Mouse (Mus musculus) urinary bladder, postnatal 4 days (tissue): ENCODE results near the gene Olfr329-ps.
"Not testable (repeated sequence)": the region's sequence is repeated elsewhere in the genome, so short reads cannot be mapped to it uniquely, and the experiment has no call there.

ENCODE experiments used
- DNase-seq, 2 experiments: peaks; one replicate each; pipeline ENCODE4 v3.0.0; 2021 to 2022; ENCODE audit warnings: low spot score in 2 of 2

The Olfr329-ps gene

DNA sequence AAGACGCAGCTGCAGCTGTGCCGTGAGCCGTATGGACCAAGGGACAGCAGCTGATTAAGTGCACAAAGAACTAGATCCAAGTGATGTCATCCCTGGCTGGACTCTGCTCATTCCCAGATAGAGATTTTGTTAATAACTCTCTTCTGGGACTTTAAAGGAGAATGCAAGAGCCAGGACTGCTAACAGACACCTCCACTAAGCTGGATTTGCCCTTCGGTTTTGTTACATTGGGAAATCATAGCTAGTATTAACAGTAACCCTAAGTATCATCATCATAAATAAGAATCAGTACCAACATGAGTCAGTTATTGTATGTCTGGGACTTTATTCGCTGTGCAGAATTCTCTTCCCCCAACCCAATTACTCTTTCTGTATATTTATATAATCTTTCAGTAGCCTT is at the start of gene Olfr329-ps:
Olfr329-ps (minus strand) TSS at position 101 of the 400 bp plus-strand sequence.
- no peak for DNase-seq

DNA sequence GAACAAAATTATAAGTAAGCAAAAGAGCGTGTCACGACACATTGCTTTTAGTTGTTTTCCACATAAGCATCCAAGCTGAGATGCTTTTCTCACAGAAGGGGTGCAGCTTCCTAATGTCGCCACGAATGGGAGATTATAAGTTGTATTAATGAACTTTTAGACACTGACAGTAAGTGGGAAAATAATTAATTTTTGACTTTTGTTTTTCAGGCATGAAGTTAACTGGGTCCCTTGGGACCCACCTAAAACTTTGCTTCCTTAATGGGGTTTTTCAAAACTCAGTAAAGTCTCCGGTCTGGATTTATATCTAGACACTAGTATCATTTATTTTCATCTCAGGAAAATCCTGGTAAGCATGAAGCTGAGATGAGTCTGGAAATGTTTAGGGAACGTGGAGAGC is 48.6 kb upstream of the Olfr329-ps start, which contains the start of gene Olfr324:
Olfr324 (plus strand) TSS at position 301 of the 400 bp plus-strand sequence.
- no peak for DNase-seq

DNA sequence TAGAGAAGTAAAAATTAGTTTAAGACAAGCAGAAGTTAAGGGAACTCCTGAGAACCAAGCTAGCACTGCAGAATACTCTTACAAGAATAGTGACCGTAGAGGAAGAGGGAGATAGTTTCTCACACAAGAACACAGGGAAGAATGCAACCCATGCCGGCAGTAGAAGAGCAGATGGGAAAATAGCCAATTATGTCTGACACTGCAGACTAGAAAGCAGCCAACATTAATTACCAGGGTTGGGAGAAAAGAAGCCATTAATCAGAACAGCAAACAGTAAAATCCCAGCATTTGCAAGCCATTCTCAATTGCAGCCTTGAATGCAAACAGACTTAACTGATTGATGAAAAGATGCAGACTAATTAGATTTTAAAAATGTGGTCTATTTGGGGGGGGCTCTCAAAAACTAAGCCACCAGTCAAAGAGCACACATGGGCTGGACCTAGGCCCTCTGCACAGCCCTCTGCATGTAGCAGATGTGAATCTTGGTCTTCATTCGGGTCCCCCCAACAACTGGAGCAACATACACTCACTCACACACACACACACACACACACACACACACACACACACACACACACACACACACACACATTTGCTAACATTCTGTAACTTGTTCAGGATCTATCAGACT is 42.5 kb upstream of the Olfr329-ps start:
- no peak for DNase-seq

DNA sequence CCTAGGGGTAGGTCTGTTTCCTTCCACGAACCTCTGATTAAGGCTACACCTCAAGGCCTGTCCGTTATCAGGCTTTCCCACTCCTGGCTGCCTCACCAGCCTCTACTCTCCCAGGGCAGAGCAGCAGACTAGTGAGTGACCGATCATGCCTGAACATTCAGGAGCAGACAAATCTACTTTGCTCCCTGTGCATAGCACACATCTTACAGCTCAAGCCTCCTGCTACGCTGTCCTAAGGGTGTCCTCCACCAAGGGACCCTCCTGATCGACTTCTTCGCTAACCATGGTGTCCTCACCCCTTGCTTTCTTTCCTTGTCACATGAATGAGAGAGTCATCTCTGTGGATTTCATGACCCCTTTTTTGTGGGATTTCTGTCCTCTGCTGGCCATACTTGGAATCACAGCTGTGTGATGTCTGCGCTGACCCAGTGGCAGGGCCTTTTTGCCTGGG is 41.7 kb upstream of the Olfr329-ps start:
- DNase-seq: no peak

DNA sequence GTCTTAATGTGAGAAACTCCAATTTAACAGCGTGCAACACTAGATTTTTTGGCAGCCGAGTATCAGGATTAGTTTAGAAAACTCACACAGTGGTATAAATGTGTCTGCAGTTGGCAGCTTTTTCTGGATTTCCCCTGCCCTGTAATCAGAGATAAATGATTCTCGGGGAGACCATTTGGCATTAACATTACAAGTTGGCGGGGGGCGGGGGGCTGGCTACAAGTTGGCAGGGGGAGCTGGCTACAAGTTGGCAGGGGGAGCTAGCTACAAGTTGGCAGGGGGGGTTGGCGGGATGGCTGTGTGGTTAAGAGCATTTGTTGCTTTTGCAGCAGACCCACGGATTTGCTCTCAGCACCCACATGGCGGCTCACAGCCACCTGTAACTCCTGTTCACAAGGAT is 32.4 kb upstream of the Olfr329-ps start:
- DNase-seq: no peak

DNA sequence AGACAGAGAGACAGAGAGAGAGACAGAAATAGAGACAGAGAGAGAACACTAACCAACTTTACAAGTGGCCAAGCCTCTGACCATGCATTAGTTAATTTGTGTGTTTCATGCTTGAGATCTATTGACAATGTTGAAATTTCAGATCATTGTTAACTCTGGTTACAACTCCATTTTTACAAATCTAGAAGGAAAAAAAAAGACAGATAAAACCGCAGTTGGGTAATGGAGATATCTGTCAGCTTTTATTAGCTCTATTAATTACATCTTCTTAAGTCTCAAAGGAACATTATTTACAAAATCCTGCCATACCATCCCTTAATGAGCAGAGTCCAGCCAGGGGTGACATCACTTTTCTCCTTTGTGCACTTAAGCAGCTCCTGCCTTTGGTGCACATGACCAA is 31.2 kb upstream of the Olfr329-ps start, which contains the start of gene Olfr325:
Olfr325 (plus strand) TSS at position 301 of the 400 bp plus-strand sequence.
- no peak for DNase-seq

DNA sequence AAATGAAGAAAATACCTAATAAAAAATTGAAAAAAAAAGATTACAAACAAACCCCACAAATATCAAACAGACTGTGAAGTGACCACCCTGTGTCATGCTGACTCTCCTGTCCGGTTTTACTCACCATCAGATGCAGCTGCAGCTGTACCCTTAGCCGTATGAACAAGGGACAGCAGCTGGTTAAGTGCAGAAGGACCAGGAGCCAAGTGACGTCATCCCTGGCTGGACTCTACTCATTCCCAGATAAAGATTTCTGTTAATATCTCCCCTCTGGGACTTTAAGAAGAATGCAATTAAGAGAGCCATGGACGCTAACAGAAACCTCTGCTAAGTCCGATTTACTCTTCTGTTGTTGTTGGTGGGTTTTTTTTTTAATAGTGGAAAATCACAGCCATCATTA is 24.2 kb upstream of the Olfr329-ps start, which contains the start of gene Olfr224:
Olfr224 (minus strand) TSS at position 149 of the 400 bp plus-strand sequence.
- no peak for DNase-seq

DNA sequence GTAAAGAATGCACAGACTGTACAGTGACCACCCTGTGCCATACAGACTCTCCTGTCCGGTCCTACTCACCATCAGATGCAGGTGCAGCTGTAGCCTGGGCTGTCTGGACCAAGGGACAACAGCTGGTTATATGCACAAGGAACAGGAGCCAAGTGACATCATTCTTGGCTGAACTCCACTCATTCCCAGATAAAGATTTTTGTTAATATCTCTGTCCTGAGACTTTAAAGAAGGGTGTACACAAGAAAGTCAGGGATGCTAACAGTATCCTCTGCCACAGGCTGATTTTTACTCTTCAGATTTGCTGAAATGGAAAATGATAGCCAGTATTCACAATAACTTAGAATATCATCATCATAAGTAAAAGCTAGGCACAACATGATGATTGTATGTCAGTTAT is 9.3 kb upstream of the Olfr329-ps start, which contains the start of gene Olfr328:
Olfr328 (minus strand) TSS at position 101 of the 400 bp plus-strand sequence.
- DNase-seq: no peak

DNA sequence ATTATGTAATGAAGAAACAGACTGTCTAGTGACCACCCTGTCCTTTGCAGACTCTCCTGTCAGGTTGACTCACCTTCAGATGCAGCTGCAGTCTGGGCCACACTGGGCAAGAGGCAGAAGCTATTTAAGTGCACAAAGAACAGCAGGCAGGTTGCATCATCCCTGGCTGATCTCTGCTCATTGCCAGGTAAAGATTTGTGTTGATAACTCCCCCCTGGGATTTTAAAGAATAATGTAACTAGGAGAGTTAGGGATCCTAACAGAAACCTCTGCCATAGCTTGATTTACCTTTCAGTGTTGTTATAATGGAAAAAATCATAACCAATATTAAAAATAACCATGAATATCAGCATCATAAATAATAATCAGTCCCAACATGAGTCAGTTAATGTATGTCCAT is 11.5 kb downstream of the Olfr329-ps start, which contains the start of gene Olfr330:
Olfr330 (minus strand) TSS at position 101 of the 400 bp plus-strand sequence.
- DNase-seq: not testable (repeated sequence)

DNA sequence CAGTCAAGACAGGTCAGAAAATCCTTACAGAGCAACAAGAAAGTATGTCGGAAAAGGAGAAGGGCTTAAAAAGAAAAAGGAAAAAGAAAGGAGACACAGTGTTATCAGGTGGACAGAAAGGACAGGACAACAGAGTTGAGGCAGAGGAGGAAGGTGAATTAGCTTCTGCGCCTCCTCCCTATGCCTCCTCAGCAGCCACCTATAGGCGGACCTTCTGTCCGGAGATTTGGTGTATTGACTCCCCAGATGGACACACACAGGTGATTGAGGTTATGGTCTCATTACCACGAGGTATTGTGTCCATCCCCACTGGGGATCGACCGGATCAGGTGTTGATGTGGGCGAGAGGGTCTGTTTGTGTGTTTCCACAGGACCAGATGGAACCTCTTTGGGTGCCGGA is 26.5 kb downstream of the Olfr329-ps start:
- DNase-seq: peak; percentile 46 to 80

DNA sequence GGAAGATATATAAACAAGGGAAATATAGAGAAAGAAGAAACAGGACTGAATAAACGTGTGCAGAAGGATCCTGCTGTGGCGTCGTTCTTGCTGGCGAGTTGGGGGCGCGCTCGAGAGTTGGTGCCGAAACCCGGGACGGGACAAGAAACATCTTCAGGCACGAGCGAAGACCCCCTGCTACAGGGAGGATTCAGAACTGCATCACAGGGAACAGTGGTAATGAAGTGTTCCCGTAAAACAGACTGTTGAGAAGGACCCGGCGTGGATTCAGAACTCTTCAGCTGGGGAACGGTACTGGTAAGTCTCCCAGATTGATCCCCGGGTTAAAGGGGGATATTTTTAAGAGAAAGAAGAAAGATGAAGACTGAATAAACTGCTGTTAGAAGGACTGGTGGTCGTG is 27.3 kb downstream of the Olfr329-ps start:
- DNase-seq: peak; percentile 85 to 100

DNA sequence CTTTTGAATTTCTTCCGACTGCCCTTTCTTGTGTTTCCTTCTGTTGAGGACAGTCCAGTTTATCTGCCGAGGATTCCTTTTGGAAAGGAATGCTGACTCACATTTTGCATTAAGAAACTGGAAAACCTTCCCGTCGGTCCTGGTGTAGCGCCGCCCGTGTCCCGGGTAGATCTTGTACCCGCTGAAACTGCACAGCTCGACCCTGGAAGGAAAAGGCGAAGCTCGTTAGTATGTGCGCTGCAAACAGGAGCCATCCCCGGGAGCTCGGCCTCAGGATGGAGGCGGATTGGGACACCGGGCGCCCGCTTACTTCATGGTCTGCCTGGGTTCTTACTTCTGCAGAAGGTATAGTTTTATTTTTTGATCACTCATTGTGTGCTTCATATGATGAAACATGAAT is 37.2 kb downstream of the Olfr329-ps start:
- DNase-seq: not testable (repeated sequence)

DNA sequence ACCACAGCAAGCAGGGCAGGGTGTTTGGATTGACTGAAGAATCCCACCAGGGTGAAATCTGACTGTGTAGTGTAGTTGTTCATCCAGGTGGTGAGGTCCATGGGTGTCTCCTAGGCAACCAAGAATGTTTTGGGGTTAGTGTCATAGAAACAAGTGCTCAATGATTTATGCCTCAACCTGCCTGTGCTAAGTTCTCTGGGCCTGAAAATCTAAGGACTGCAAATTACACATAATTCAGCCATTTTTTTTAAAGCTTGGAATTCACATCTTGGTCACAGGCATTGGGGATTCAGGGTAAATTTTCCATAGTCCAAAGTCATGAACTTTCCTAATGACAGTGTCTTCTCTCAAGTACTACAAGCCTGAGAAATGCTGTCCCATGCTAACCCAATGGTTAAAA is 43.8 kb downstream of the Olfr329-ps start, which contains the start of gene Olfr331:
Olfr331 (minus strand) TSS at position 101 of the 400 bp plus-strand sequence.
- not testable (repeated sequence) for DNase-seq

DNA sequence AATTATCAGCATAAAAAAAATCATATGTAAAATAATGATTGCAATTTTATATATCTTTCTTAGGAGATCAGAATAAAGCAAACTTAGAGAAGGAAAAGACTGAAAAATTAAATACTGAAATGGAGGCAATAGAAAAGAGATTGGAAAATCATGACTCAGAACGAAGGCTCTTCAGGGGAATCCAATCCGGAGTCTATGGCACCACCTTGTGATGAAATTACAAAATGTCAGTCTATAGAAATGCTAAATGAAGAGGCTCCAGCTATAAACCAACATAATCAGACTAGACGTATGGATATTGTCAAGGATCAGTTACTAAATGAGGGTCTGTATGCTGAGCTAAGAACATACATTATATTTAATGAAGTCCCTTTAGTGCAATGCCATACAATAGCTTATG is 46.9 kb downstream of the Olfr329-ps start:
- DNase-seq: no peak

DNA sequence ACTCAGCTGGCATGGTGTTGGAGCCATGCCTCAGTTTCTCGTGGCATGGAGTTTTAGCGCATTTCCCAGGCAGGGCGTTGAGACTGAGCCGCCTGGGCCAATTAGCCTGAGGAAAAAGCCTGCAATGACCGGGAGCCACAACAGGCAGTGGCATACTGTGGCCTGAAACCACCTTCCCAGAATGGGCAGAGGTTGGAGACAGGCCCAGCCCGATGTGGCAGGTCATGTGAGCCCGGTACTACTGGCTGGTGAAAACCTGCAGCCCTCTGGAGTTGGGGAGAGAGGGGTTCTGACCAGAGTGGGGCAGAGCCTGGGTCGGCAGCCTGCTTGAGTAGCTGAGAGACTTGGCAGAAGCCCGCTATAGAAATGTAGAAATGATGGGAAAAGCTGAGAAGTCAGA is 47.5 kb downstream of the Olfr329-ps start:
- DNase-seq: no peak

DNA sequence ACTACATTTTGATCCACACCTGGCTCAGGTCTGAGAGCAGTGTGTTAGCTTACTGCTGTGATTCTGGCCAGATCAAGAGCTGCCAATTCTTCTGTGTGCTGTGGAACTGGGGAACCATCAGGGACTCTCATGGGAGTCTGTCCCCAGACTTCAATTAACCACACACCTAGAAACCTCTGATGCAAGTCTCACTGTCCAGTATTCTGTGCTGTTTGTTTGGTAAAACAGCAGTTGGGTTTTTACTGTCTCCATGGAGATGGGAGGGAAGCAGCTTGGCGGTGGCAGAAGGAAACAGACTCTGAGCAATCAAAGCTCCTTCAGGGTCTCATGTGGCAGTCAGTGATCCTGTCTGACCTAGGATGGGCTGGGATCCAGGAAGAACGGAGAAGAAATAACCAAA is 53.8 kb downstream of the Olfr329-ps start, which contains the start of gene Olfr332:
Olfr332 (minus strand) TSS at position 101 of the 400 bp plus-strand sequence.
- DNase-seq: no peak
